Mouse (Mus musculus): ENCODE measurements around the gene Stac2.

GRCm38 (mm10) chr11:98050940-98051339, 2.3 kb downstream of the Stac2 start:
- TF ChIP-seq USF1 (IDR thresholded peaks at IDR 0.05; ENCODE audit: low read depth, low read length) (no peak), RCOR1 (conservative IDR thresholded peaks at IDR 0.05; ENCODE audit: low read depth, low read length) (no peak), CTCF (conservative IDR thresholded peaks at IDR 0.05 in 1 of 2, IDR thresholded peaks at IDR 0.05 in 1 of 2; ENCODE audit: low read depth in 2 of 2, low read length in 2 of 2) (no peak), MAX (IDR thresholded peaks at IDR 0.05; ENCODE audit: low read length) (no peak), POLR2A (IDR thresholded peaks at IDR 0.05; ENCODE audit: low read depth, low read length) (no peak), BHLHE40 (IDR thresholded peaks at IDR 0.05; ENCODE audit: low read depth, low read length) (no peak), ETS1 (conservative IDR thresholded peaks at IDR 0.05; ENCODE audit: low read depth, low read length) (no peak), ZC3H11A (IDR thresholded peaks at IDR 0.05; ENCODE audit: low read depth, low read length) (no peak), MEF2A (IDR thresholded peaks at IDR 0.05; ENCODE audit: borderline replicate concordance, low read depth, low read length) (no peak), MAFK (IDR thresholded peaks at IDR 0.05; ENCODE audit: insufficient replicate concordance, low read length) (no peak), POLR2AphosphoS2 (IDR thresholded peaks at IDR 0.05; ENCODE audit: low read depth, low read length) (no peak), MYC (IDR thresholded peaks at IDR 0.05; ENCODE audit: low read depth, low read length) (no peak), EP300 (IDR thresholded peaks at IDR 0.05; ENCODE audit: low read length) (no peak), GABPA (IDR thresholded peaks at IDR 0.05; ENCODE audit: insufficient replicate concordance, low read depth, low read length) (no peak)
